Mouse (Mus musculus) retina, adult 2 months (tissue): ENCODE measurements around the gene Rps28.

Experiments used
- DNase-seq: peaks from one replicate; pipeline ENCODE4 v3.0.0-alpha.2; 2012; ENCODE audit warnings: low read depth, low spot score

Gene Rps28

DNA sequence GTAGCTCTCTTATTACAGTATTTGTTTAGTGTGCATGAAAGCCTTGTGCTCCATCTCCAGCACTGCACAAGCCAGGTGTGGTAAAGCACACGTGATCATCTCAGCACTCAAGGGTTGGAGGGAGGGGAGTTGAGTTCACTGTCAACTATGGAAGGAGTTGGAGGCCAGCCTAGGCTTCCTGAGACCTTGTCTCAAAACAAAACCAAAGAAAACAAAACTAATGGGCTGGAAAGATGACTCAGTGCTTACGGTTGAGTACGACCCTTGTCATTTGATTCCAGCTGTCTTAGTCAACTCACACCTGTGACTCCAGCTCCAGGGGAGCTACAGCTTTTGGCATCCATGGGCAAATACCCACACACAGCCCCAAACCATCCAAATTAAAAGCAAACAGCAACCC lies 11.9 kb downstream of the Rps28 start:
- no peak for DNase-seq

DNA sequence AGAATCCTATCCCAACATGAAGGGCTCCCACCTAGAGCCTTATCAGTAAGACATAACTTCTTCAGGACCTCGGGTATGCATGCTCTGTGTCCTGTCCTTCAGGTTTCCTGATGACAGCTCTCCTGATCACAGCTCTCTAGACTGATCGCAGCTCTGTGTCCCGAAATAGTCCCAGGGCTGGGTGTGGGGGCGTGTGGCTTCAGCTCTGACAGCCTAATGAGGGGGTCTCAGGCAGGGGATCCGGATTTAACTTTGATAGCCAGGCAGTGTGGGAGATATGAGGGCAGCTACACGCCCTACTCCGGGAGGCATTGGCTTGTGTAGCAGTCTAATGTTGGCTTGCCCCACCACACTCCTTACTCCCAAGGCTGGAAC lies 13.2 kb downstream of the Rps28 start:
- DNase-seq: no peak

DNA sequence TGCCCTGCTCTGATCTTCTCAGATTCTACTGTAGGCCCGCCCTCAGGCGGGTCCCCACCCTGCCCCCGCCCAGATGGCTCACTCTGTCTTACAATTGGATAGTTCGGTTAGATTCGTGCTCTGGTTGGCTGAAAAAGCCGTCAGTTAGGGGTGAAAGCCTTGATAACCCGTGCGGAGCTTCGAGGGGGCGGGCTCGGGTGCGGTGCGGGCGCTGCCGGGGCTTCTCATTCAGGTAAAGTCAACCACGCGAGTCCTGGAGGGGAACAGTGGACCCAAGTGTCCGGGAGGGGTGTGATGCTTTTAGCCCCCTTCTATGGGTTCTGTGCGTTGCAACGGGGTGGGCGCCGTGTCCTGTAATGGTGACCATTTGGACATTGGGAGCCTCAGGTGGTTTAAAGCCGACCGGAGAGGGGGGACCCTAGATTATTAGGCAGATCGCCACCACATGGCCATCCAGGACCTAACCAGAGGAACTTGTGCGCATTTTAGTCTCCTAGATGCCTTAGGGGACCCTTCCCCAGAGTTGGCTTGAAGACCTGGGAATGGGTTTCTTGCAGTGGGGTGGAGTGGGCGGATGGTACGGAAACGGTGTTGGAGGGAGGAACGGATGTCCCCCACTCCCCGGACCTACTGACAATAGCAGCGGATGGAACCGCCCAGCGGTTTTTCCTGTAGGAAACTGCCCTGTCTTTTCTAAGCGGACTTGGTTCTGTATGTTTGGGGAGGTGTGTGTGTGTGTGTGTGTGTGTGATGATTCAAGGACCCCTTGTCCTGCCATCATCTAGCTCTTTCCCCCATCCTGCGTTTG lies 13.8 kb downstream of the Rps28 start, which contains the start of gene Kank3:
TSS of gene Kank3 (plus strand) at position 186 of the 808 bp plus-strand sequence.
- peak; percentile 96 for DNase-seq

DNA sequence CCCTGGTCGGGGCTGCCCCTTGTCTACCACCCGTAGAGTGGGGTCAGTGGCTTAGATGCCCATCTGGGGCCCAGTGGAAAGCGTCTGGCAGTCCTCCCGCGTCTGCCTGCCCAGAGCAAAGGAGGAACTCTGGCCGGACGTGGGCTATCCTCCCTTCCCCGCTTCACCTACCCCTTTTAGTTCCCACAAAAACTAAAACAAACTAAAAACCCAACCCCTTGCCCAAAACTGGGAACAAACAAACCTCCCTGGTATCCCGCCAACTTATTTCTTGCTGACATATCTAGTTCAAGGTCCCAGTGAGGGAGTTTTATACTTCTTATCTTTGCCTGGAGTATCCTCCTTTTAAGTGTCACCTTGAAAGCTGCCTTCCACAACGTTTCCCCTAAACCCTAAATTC lies 16.2 kb downstream of the Rps28 start:
- DNase-seq: no peak

DNA sequence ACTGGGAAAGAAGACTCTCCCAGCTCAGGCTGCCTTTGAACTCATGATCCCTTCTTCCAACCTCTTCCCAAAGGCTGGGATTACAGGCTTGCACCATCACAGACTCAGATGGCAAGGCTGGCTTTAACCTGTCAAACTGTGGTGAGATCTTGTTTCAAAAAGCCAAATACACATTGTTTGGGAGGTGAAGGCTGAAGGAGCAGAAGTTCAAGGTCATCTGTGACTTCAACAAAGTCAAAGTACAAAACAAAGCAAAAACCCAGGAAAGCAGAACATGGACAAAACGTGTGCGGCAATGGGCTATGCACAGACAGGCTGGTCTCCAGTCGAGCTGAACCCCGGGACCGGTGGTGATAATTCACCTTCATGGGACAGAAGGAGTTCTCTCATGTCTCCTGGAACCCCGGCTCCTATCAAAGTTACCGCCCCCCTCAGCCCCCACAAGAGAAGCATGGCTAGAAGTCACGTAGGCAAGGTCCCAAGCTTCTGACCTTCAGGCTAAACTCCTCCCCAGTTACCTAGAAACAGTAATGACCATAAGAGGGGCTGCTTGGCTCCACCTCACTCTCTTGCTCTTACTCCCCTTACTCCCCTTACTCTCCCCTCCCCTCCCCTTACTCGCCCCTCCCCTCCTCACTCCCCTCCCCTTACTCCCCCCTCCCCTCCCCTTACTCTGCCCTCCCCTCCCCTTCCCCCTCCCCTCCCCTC lies 17.0 kb downstream of the Rps28 start:
- DNase-seq: no peak

DNA sequence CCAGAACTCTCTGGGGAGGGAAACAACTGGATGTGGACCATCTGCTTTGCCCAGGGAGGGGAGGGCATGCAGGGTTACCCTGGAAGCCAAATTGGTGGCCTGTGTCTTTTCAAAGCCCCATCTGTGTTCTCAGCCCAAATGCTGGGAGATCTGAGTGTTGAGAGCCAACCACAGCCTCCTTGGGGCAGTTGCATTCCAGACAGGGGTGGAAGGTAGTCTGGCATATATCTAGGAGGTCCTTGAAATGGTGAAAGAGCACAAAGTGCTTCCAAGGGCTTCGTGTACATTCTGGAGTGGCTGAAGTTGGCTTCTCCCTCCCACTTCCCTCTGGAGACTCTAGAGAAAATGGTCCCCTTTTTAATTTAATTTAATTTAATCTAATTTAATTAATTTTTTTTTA lies 19.6 kb downstream of the Rps28 start:
- DNase-seq: no peak

DNA sequence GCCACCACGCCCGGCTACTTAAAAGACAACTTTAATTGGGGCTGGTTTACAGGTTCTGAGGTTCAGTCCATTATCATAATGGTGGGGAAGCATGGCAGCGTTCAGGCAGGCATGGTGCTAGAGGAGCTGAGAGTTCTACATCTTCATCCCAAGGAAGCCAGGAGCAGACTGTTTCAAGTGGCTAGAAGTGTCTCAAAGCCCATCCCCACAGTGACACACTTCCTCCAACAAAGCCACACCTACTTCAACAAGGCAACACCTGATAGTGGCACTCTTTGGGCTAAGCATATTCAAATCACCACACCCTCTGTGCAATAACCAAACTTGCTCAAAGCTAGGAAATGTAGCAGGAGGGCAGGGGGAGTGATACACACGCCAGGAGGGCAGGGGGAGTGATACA lies 20.2 kb downstream of the Rps28 start:
- DNase-seq: no peak

DNA sequence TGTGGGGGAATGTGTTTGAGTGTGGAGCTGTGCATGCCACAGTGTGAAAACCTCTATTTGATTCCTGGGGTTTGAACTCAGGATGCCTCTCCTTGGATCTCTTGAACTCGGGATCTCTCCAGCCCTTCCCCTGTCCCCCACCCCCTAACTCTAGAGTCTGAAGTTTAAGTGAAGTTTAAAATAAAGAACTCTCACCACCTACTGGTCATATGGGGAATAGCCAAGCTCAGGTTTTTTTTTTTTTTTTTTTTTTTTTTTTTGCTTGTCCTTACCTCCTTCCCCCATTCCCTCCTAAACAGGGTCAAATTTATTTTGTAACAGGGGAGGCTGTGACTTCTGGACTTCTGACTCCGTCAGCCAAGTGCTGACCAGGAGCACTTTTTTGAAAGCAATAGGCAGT lies 22.1 kb downstream of the Rps28 start:
- no peak for DNase-seq

DNA sequence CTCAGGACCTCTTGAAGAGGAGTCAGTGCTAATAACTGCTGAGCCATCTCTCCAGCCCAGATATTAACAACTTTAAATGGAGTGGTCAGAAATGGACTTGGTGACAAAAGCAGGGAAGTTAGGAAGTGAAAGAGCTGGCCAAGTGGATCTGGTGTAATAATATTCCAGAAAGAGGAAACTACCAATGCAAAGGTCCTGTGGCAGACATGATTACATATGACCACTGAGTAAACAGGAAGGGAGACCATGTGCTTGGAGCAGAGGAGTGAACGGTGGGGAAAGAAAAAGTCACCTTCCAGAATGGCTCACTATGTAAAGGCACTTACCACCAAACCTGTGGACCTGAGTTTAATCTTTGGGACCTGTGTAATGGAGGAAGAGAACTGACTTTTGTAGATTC lies 25.1 kb downstream of the Rps28 start:
- DNase-seq: no peak

DNA sequence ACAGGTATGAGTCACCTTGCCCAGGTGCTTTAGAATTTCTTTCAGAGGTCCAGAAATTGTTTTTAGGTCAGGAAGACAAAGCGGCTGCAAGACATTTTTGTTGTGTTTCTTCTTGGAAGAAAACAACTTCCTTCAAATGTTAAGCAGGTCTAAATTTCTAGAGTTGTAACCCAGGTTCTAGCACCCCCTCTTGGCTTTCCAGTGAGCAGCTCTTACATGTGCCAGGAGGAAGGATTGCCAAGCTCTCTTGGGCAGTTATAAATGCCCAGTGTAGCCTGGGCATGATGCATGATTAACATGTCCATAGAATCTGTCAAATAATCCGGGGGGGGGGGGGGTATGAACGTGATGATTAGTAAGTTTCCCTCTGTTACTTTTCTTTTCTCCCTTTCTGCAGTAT lies 26.1 kb downstream of the Rps28 start:
- DNase-seq: no peak

DNA sequence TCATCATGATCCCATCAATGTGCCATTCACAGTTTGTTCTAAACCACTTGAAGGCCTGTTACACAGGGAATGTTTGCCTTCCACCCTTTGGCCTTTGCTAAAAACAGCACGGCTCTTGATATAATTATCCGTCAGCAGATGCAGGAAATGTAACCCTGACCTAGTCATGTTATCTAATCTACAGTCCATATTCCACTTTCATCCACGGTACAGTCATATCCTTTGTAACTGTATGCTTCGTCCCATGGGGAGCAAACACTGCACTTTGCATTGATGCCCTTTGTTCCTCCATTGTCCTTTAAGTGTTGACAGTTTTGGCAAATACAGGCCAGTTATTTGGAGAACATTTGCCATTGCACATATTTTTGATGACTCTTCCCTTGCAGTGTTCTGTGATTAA lies 35.6 kb downstream of the Rps28 start:
- DNase-seq: no peak

DNA sequence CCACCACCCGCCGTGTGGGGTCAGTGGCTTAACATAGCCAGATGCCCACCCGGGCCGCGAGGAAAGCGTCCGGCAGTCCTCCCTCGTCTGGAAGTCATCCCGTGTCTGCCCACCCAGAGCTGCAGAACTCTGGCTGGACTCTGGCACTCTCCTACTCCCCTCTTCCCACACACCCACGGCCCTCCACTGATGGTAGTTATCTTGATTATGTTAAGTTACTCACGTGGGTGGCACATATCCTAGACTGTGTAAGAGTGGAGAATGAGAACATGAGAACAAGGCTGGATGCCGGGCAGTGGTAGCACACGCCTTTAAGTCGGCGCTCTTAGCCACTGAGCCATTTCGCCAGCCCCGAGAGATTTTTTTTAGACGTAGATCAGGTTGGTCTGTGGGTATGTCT lies 38.0 kb downstream of the Rps28 start:
- no peak for DNase-seq

DNA sequence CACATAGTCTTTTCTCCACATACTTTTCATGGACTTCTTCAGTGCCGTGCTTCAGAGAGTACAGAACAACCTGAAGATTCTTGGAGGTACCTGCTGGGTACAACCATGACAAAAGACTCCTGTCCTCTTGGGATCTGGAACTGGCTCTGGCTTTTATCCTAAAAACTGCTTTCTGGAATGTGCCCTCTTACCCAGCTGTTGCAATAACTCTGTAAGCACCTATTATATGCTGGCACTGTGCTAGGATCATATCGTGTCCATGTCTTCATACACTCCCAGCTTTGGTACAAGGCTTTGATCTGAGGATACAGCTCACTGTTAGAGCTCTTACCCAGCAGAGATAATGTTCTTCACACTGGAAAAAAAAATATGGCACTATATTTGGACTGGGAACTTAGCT lies 39.4 kb downstream of the Rps28 start:
- no peak for DNase-seq

DNA sequence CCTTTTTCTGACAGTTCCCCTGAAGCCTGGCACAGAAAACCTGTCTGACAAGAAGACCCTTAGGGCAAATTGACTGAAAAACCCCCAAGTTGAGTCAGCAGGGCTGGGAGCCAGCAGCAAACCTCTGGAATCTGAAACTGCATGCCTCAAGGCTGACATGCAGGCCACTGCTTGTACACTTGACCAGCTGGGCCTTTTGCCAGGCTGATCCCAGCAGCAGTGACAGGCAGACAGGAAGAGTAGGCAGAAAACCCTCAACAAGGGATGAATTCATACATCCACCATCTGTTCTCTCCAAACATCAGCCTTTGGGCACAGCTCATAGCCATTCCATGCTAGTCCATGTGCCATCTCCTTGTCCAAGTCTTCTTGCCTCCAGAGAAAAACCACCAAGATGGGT lies 41.0 kb downstream of the Rps28 start:
- DNase-seq: no peak

DNA sequence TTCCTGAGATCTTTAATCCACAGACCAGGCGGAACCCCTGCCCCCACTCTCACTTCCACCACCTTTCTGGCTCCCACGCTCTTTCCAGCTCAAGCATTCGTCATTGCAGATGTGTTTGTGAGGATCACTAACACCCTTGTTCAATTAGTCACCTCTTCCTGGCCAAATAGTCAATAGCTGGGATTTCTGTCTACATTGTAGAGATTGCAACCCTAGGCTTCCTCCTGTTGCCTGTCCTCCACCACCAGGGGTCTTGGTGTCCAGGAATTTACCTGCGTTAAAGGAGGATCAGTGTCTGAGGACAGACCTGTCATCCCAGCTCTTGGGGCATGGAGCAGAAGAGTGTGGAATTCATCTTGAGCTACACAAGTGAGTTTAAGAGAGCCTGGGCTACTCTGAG lies 42.3 kb downstream of the Rps28 start:
- no peak for DNase-seq

DNA sequence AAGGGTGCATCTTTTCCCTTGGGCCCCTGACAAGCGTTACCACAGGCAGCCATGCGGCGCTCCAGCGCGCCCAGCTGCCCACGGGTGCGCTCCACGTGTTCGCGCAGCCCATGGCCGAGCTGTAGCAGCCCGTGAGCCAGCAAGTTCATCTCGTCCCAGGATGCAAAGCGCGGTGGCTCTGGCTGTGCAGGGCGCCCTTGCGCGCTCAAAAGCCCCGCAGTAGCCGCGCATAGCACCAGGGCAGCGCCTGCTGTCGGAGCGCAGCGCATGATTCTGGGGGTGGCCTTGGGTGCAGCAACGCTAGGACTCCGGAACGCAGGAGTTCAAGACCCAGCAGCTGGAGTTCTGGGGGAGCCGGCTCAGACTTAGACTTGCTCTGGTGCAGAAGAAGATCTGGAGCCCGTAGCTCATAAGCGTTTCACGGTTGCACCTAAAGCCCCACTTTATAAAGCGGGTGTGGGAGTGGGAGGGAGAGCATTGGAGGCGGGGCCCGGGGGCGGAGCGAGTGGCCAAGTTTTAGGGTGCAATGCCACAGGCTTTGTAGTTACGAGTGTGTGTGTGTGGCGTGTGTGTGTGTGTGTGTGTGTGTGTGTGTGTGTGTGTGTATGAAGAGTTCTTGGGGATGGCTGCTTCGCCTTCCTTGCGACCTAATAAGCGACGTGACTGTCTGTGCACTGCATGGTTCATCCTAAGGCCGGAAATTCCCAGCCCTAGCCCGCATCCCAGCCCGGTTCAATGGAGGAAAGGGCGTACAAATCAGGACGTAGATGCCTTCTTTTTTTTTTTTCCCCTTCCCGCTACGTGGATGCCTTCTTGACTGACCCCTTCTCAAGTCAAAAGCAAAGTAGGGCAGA lies 43.0 kb downstream of the Rps28 start, which contains the start of gene Angptl4:
TSS of gene Angptl4 (minus strand) at position 707 of the 854 bp plus-strand sequence.
- DNase-seq: no peak

DNA sequence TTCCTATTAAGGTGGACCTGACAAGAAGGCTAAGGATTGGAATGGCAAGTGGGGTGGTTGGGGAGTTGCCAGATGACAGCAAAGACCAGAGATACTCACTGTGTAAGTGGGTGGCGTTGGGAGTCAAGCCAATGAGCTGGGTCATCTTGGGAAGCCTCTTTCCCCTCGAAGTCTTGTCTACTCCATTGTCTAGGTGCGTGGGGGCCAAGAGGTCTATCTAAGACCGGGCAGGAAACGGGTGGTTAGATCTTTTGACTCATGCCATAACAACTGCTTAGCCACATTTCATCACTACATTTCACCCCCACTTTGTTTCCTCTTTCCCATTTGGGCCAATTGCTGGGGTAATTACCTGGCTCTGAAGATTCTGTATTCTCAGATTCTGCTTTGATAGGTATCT lies 43.9 kb downstream of the Rps28 start:
- DNase-seq: no peak

DNA sequence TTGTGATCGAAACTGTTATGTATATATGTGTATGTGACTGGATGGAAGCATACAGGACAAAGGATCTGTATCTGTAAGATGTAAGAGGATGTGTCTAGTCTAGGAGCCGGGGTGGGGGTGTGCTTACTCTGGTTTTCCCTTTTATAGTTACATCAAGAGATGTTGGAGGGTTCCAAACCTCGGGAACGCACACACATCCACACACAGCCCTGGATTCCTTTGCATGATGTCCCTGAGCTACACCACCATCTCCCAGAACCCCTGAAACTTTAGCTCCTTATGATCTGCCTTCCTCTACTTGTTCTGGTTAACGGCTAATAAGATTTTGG lies 44.4 kb downstream of the Rps28 start:
- no peak for DNase-seq

DNA sequence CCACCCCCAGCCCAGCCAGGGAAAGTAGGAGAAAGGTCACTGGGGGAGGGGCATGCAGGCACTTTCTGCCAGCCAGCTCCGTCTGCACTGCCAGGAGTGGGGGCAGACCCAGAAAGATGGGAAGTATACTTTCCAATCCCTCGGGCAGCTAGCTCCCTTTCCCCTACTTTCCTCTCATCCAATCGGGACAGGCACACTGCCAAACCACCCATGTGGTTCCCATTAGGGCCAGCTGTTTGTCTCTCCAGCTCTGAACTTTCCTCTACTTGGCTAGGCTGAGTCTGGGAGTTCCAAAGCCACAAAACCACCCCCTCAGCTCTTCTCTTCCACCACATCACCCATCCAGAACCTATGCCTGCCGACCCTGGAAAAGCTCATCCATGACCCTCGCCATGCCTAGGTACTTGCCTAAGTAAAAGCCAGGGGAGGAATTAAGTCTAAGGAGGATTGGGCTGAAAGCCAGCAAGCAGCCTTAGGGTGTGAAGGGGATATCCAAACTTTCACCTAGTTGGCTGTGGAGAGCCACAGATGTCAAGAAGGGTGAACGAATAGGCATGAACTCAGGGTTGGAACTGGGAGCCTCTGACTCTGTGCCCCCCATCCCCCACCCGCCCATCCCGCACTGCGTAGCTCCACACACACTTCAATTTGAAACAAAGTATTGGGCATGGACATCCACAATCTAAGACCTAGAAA lies 44.9 kb downstream of the Rps28 start:
- DNase-seq: no peak

DNA sequence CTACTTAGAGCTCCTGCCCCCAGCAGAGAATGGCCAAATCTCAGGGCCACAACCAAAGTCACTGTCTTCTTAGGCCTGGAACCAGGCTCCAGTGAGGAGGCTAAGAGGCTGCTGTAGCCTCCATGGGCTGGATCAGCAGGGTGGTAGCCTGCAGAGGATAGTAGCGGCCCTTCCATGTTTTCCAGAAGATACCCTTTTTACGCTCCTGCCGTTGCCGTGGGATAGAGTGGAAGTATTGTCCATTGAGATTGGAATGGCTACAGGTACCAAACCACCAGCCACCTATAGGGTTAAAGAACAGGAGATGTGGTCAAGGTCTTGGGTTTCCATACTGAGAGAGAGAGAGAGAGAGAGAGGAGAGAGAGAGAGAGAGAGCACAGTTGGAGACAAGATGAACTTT lies 49.1 kb downstream of the Rps28 start:
- DNase-seq: no peak

DNA sequence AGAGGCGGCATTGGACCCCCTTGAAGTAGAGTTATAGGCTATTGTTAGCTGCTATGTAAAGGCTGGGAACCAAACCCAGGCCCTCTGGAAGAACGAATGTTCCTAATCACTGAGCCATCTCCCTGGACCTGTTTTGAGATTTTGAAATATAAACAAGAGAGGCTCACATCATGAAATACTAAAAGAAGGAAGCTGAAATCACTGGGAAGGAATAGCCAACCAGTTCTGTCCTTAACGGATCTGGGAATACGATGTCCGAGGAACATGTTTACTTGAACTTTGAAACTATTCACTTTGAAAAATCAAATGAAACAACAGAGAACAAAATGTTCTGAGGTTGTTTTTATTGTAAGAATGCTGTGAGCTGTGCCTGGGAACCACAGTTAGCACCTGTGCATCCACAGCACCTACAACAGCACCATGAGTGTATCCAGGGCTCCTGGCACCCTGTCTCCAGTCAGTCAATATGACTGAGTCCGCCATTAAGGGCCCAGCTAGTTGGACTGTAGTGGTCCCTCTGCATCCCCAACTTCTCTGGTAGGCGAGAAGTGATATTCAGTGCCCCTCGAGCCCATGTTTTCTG lies 49.7 kb downstream of the Rps28 start:
- DNase-seq: no peak
